Mouse (Mus musculus) urinary bladder, adult 2 months (tissue): ENCODE data around the gene Wipf1. TPM values are rescaled to one million over a fixed set of nuclear protein-coding genes. Genes with fewer than 3 reads are reported as not detected.

Experiments
- DNase-seq: peaks from one replicate; pipeline ENCODE4 v3.0.0; 2022; ENCODE audit warnings: low spot score
- polyA plus RNA-seq: library from polyadenylated mRNA; depleted of rRNA; stranded (reverse); fragments of >200 nt; gene quantifications from 2 replicates; pipeline ENCODE4 v1.2.3, GENCODE M21; 2012; rRNA removed

Wipf1 gene
- polyA plus RNA-seq, 1 experiment: 10.2 TPM

DNA sequence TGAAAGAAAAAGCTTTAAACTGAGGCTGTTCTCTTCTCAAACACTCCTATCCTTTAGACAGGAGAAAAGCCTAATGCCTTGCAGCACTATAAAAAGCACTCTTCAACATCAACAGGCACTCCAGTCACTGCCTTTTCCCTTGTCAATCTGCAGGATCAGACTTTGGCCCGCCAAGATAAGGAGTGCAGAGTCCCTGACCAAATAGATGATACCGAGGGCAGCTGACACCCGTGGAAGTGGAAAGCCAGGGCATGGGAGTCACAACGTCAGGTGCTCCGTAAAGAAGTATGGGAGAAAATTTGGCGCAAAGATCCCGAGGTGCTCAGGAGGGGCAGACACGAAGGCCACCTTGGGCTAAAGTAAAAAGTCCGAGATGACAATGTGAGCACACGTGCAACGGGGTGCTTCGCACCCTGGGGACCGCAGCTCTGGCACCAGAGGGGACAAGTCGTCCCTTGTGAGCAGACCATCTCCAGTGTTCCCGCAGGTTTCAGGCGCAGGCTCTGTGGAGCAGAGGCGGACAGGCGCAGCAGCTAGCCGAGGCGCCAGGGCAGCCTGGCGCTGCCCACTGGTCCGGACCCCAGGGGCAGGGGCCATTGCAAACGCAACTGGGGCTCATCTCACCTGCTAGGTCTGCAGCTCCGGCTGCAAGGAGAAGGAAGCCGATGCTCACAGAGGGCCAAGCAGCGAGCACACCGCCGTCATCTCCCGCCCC, 143.7 kb downstream of the Wipf1 start:
- no peak for DNase-seq

DNA sequence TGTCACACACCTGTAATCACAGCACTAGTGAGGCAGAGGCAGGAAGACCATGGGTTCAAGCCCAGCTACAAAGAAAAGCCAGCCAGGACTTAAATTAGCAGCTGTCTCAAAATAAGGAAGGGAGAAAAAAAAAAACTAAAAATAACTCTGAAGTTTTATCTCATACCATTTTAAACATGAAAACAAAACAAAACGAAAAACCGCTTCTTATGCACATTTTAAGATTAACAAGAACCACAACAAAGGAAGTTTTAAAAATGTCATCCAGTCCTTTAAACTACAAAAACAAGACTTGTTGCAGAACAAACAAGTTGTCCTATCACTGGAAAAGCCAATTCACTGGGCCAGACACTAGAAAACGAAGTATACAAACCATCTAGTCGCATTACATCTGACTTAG, 144.4 kb downstream of the Wipf1 start:
- DNase-seq: no peak

DNA sequence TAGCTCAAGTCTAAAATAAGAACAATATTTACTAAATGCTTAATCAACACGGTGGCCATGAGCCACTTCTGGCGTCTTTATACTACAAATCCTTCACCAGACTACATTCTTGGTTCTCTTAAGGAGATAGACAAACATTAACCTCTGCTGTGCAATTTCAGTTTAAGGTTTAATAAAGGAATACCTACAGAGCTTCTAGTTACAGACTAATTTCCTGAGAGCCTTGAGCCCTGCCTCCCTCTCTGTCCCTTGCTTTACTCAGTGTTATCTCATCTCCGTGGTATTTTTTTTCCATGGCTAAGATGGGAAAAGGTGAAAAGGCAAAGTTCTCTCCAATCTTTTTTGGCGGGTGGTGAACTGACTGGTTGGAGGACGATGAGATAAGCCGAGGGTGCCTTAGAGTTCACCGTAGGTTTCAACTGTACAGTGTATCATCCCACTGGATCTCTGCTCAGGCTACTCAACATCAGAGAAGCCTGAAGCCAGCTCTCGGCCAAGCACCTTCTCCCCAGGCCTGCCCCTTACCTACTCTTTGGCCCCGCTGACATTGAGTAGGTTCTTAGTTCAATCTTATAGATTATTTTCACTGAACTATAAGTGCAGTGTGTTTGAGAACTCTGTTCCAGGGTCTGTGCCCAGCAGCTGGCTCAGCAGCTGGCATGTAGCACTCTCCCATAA, 149.1 kb downstream of the Wipf1 start:
- DNase-seq: no peak

DNA sequence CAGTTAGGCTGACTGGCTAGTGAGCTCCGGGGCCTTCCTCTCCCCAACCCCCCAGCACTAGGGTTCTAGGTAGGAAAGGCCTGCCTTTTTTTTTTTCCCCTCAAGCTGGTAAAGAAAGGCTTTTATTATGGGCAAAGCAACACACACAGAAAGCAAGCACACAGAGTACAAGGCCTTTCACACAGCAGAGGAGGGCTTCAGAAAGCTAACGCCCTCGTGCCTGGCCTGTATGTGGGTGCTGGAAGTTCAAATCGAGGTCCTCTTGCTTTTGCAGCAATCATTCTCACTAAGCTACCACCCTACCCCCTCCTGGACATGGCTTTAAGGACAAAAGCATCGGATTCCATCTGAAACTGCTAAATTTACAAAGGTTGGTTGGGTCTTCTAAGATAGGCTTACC, 149.9 kb downstream of the Wipf1 start:
- DNase-seq: no peak

Other genes with a start within 250 kb of the Wipf1 start
- gene Scrn3, start 217.1 kb downstream of the Wipf1 start, polyA plus RNA-seq: 19.1 and 26.2 TPM in 2 replicates
- 21.7 and 23.4 TPM in 2 replicates for gene Cir1, start 217.0 kb downstream of the Wipf1 start, polyA plus RNA-seq
- gene Gpr155, start 143.2 kb downstream of the Wipf1 start, polyA plus RNA-seq: 3.9 and 5.5 TPM in 2 replicates
- 0.01 TPM in 1 of 2 replicates, not detected in the other for gene Chrna1, start 50.6 kb upstream of the Wipf1 start, polyA plus RNA-seq
- gene Chn1, start 245.6 kb upstream of the Wipf1 start, polyA plus RNA-seq: 30.6 and 32.3 TPM in 2 replicates